Mouse (Mus musculus) small intestine, adult 2 months (tissue): ENCODE data around the gene Gucy2c. TPM values are rescaled to one million over a fixed set of nuclear protein-coding genes. Genes with fewer than 3 reads are reported as not detected.
A peak's percentile ranks its signal among the peaks of the same experiment; 100 is the strongest.

Experiments
- H3K27ac ChIP-seq: fragments of 200-500 bp; 2 replicates; pipeline ENCODE4 v1.5.1; 2012; ENCODE audit warnings: low read depth, low read length, control low read depth, inconsistent platforms; ENCODE audit not compliant: insufficient read depth
- H3K27me3 ChIP-seq: fragments of 200-500 bp; 2 replicates; pipeline ENCODE4 v1.6.1; 2012; ENCODE audit warnings: mild to moderate bottlenecking, moderate library complexity, low read length, inconsistent platforms; ENCODE audit not compliant: control insufficient read depth, insufficient read depth
- H3K36me3 ChIP-seq: fragments of 200-500 bp; 2 replicates; pipeline ENCODE4 v1.6.1; 2012; ENCODE audit warnings: mild to moderate bottlenecking, low read length, control low read depth, inconsistent platforms; ENCODE audit not compliant: control insufficient read depth, insufficient read depth
- H3K4me1 ChIP-seq: fragments of 200-500 bp; 2 replicates; pipeline ENCODE4 v1.6.1; 2012; ENCODE audit warnings: low read length, inconsistent platforms, mixed read lengths; ENCODE audit not compliant: control insufficient read depth, insufficient read depth, insufficient read length
- H3K4me3 ChIP-seq: fragments of 200-500 bp; 2 replicates; pipeline ENCODE4 v1.5.1; 2012; ENCODE audit warnings: low read depth, mild to moderate bottlenecking, control low read depth, inconsistent platforms, low read length, moderate library complexity
- CTCF ChIP-seq: fragments of 200-500 bp; IDR thresholded peaks from 2 replicates; pipeline ENCODE4 v1.5.1; 2012; ENCODE audit warnings: low read depth, mild to moderate bottlenecking, control low read depth, inconsistent platforms, low read length, moderate library complexity, mixed read lengths; ENCODE audit not compliant: insufficient replicate concordance, insufficient read length; ENCODE audit errors: extremely low read depth
- POLR2A ChIP-seq: fragments of 200-500 bp; IDR thresholded peaks from 2 replicates; pipeline ENCODE4 v1.6.1; 2012; ENCODE audit warnings: low read depth, mild to moderate bottlenecking, control low read depth, inconsistent platforms, low read length, moderate library complexity
- WGBS: fragments of 180-500 bp; shearing (Covaris S2); methylation state at CpG from one replicate; pipeline ENCODE4 v1.1.7; 2018; 5-methylcytosine and 5-hydroxymethylcytosine counted together
- polyA plus RNA-seq: library from polyadenylated mRNA; depleted of rRNA; stranded (reverse); fragments of >200 nt; gene quantifications from 2 replicates; pipeline ENCODE4 v1.2.3, GENCODE M21; 2012; rRNA removed

The Gucy2c gene
- polyA plus RNA-seq, 1 experiment: 69.2 TPM

GRCm38 (mm10) chr6:136650664-136651063 is 130.9 kb downstream of the Gucy2c start:
- Histone ChIP-seq H3K36me3 (peaks cover 3% of the 10 kb centered on the region), H3K27me3 (no peaks in the 10 kb centered on the region), H3K4me3 (no peak overlapping the region), H3K4me1 (peaks cover 27% of the 10 kb centered on the region; the same call in 1 of the 2 replicates), H3K27ac (no peak overlapping the region)
- 91% methylated on average over 8 of the region's 8 CpGs for WGBS
- TF ChIP-seq POLR2A: no peak
- no peak for TF ChIP-seq CTCF

- Histone ChIP-seq H3K4me3 (no peak overlapping the region), H3K4me1 (peaks cover 20% of the 10 kb centered on the region; the same call in 1 of the 2 replicates), H3K27ac (peak overlapping the region; percentile 50), H3K27me3 (no peaks in the 10 kb centered on the region), H3K36me3 (peaks cover 4% of the 10 kb centered on the region)
- no peak for TF ChIP-seq CTCF
- TF ChIP-seq POLR2A: no peak
- WGBS: 24% methylated on average over 10 of the region's 10 CpGs
Measured at GRCm38 (mm10) chr6:136647455-136647861, 134.1 kb downstream of the Gucy2c start.

Other genes with a start within 250 kb of the Gucy2c start
- gene Plbd1, start 119.8 kb downstream of the Gucy2c start, polyA plus RNA-seq: 23.6 and 84.9 TPM in 2 replicates
- gene Hist4h4, start 22.6 kb upstream of the Gucy2c start, polyA plus RNA-seq: 2.0 and 3.9 TPM in 2 replicates
- 401 and 773 TPM in 2 replicates for gene H2afj, start 26.5 kb upstream of the Gucy2c start, polyA plus RNA-seq
- gene BC049715, start 45.9 kb upstream of the Gucy2c start, polyA plus RNA-seq: 0.28 and 0.56 TPM in 2 replicates
- 16.0 and 32.0 TPM in 2 replicates for gene Wbp11, start 46.5 kb upstream of the Gucy2c start, polyA plus RNA-seq
- gene Smco3, start 53.7 kb upstream of the Gucy2c start, polyA plus RNA-seq: not detected in 2 replicates
- gene Art4, start 76.0 kb upstream of the Gucy2c start, polyA plus RNA-seq: 0.04 and 0.11 TPM in 2 replicates
- gene Mgp, start 94.1 kb upstream of the Gucy2c start, polyA plus RNA-seq: 76.2 and 91.8 TPM in 2 replicates
- gene Erp27, start 140.4 kb upstream of the Gucy2c start, polyA plus RNA-seq: 0.28 and 23.3 TPM in 2 replicates
- gene Pde6h, start 142.1 kb upstream of the Gucy2c start, polyA plus RNA-seq: 0.04 TPM in 1 of 2 replicates, not detected in the other
- gene Arhgdib, start 160.1 kb upstream of the Gucy2c start, polyA plus RNA-seq: 11.2 and 22.6 TPM in 2 replicates